Mouse (Mus musculus): ENCODE measurements around the gene Tbx15.

- TF ChIP-seq POLR2A (IDR thresholded peaks at IDR 0.05; ENCODE audit: borderline replicate concordance, extremely low read depth, low read depth, low read length), result no peak
- TF ChIP-seq CTCF (IDR thresholded peaks at IDR 0.05; ENCODE audit: insufficient read depth, low read length), result no peak
These were observed 9.3 kb downstream of the Tbx15 start for GRCm38 (mm10) chr3:99249551-99249870.

Data from lung, adult 2 months (tissue).